Mouse (Mus musculus): ENCODE data around the gene Bhlha15. TPM values are rescaled to one million over a fixed set of nuclear protein-coding genes. Genes with fewer than 3 reads are reported as not detected.

Bhlha15 gene
- total RNA-seq (2014; fragmentation: Nextera tagmentation) (3.2 and 3.5 TPM in 2 replicates), total RNA-seq (2017) (0.35 and 0.44 TPM in 2 replicates), polyA plus RNA-seq (2012) (1.4 and 1.5 TPM in 2 replicates)

DNA sequence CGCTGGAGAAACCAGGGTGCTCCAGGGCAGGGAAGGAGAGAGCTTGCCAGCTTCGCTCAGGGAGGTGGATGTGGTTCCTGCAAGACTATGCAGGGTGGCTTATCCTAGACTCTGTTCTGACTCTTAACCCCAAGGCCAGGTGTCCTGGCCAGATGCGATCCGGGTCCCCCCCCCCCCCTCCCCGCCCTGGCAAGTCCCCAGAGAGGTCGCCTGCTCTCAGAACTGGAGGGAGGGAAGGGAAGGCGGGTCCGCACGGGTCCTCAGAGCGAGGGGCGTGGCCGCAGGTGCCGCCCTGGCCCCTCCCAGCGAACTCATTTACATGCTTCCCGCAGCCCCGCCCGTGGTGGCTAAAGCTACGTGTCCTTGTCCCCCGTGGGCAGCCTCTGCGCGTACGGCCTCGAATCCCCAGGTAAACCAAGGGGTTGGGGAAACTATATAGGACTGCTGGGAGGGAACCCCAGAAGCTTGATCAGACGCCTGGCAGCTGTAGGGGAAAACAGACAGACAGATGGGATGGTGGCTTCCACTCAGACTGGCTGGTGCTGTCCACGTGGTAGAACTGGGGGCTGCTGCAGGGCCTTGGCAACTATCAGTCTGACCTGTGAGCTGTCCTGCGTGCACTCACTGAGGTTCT, at the start of gene Bhlha15:
Bhlha15 (plus strand) TSS at position 337 of the 634 bp plus-strand sequence.
- no peaks in the 10 kb centered on the region; the same call in 1 of the 2 replicates for H3K27me3 ChIP-seq (ENCODE audit: insufficient read depth, low read length)
- DNase-seq (ENCODE audit: low spot score) (peak; percentile 68), ATAC-seq (ENCODE audit: extremely low read depth, insufficient number of reproducible peaks, low FRiP score, poor library complexity, severe bottlenecking) (peak; percentile 74)
- H3K9me3 ChIP-seq (replicated peaks): no peaks in the 10 kb centered on the region
- TF ChIP-seq GATA1 (IDR thresholded peaks at IDR 0.05; ENCODE audit: borderline replicate concordance, low read length) (no peak), GATA2 (IDR thresholded peaks at IDR 0.05; ENCODE audit: borderline replicate concordance, low read depth, low read length) (no peak), TAL1 (conservative IDR thresholded peaks at IDR 0.05; ENCODE audit: low read depth, low read length) (no peak), CTCF (IDR thresholded peaks at IDR 0.05; ENCODE audit: low read depth, low read length) (no peak), POLR2AphosphoS5 (IDR thresholded peaks at IDR 0.05; ENCODE audit: insufficient replicate concordance, low read depth, low read length) (no peak)
- H3K36me3 ChIP-seq (replicated peaks): peaks cover 69% of the 10 kb centered on the region
- H3K4me1 ChIP-seq (ENCODE audit: insufficient read depth, low read depth, low read length): peaks cover 32% of the 10 kb centered on the region
- peak within 1 kb of the TSS; percentile 68 for H3K4me3 ChIP-seq (ENCODE audit: low read depth, low read length)

DNA sequence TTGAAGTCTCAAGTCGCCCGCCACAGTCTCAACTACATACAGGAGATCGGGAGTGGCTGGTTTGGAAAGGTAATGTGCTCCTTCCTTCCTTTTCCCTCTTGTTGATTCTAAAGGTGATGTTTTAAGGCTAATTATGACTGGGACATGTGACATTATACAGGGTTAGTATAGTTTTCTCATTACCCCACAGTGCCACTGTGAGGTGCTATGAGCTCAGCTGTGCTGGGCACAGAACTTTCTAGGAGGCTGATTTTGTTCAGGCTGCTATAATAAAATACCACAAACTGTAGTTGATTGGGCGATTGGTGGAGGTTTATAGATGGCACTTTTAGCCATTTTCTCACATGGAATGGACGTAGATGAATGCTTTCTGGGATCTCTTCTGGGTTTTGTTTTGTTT, 46.6 kb upstream of the Bhlha15 start:
- Histone ChIP-seq H3K4me3 (ENCODE audit: low read depth, low read length) (no peak overlapping the region), H3K9me3 (replicated peaks) (no peaks in the 10 kb centered on the region), H3K4me1 (ENCODE audit: insufficient read depth, low read depth, low read length) (no peaks in the 10 kb centered on the region), H3K27me3 (ENCODE audit: insufficient read depth, low read length) (no peaks in the 10 kb centered on the region), H3K36me3 (replicated peaks) (peaks cover 74% of the 10 kb centered on the region)
- TF ChIP-seq GATA2 (IDR thresholded peaks at IDR 0.05; ENCODE audit: borderline replicate concordance, low read depth, low read length): no peak
- DNase-seq (ENCODE audit: low spot score) (no peak), ATAC-seq (ENCODE audit: extremely low read depth, insufficient number of reproducible peaks, low FRiP score, poor library complexity, severe bottlenecking) (no peak)

GRCm38 (mm10) chr5:144146898-144147297, 43.2 kb upstream of the Bhlha15 start:
- Histone ChIP-seq H3K4me3 (ENCODE audit: low read depth, low read length) (no peak overlapping the region), H3K4me1 (ENCODE audit: insufficient read depth, low read depth, low read length) (no peaks in the 10 kb centered on the region), H3K36me3 (replicated peaks) (peaks cover 84% of the 10 kb centered on the region), H3K9me3 (replicated peaks) (no peaks in the 10 kb centered on the region), H3K27me3 (ENCODE audit: insufficient read depth, low read length) (no peaks in the 10 kb centered on the region)
- ATAC-seq (ENCODE audit: extremely low read depth, insufficient number of reproducible peaks, low FRiP score, poor library complexity, severe bottlenecking) (no peak), DNase-seq (ENCODE audit: low spot score) (no peak)
- no peak for TF ChIP-seq GATA1 (IDR thresholded peaks at IDR 0.05; ENCODE audit: borderline replicate concordance, low read length)

DNA sequence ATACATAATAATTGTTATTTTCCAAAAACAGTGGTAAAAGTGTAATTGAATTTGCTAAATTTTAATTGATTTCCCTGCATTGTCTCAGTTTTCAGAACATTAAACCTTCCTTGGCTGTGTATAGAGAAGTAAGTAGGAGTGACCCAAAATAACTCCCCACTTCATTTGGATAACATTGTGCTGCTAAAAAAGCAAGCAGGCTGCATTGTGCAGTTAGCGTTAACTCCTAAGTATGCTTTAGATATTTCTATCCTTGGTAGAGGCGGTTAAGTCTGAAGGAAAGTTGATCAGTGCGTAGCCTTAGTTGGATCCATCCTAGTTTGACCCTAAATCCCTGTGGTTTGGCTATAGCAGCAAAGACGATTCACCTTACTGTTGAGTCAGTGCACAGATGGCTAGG, 40.6 kb upstream of the Bhlha15 start:
- TF ChIP-seq CTCF (IDR thresholded peaks at IDR 0.05; ENCODE audit: low read depth, low read length) (no peak), GATA2 (IDR thresholded peaks at IDR 0.05; ENCODE audit: borderline replicate concordance, low read depth, low read length) (no peak), TAL1 (conservative IDR thresholded peaks at IDR 0.05; ENCODE audit: low read depth, low read length) (no peak), POLR2AphosphoS5 (IDR thresholded peaks at IDR 0.05; ENCODE audit: insufficient replicate concordance, low read depth, low read length) (no peak), GATA1 (IDR thresholded peaks at IDR 0.05; ENCODE audit: borderline replicate concordance, low read length) (no peak)
- peaks cover 88% of the 10 kb centered on the region for H3K36me3 ChIP-seq (replicated peaks)

GRCm38 (mm10) chr5:144151270-144151669, 38.8 kb upstream of the Bhlha15 start:
- Histone ChIP-seq H3K36me3 (replicated peaks) (peaks cover 88% of the 10 kb centered on the region), H3K4me1 (ENCODE audit: insufficient read depth, low read depth, low read length) (no peaks in the 10 kb centered on the region), H3K9me3 (replicated peaks) (no peaks in the 10 kb centered on the region), H3K27me3 (ENCODE audit: insufficient read depth, low read length) (no peaks in the 10 kb centered on the region), H3K4me3 (ENCODE audit: low read depth, low read length) (no peak overlapping the region)
- TF ChIP-seq CTCF (IDR thresholded peaks at IDR 0.05; ENCODE audit: low read depth, low read length) (no peak), POLR2AphosphoS5 (IDR thresholded peaks at IDR 0.05; ENCODE audit: insufficient replicate concordance, low read depth, low read length) (no peak), GATA2 (IDR thresholded peaks at IDR 0.05; ENCODE audit: borderline replicate concordance, low read depth, low read length) (no peak)
- DNase-seq (ENCODE audit: low spot score) (no peak), ATAC-seq (ENCODE audit: extremely low read depth, insufficient number of reproducible peaks, low FRiP score, poor library complexity, severe bottlenecking) (no peak)

More for the DNA sequence above, 40.6 kb upstream of the Bhlha15 start:
- no peaks in the 10 kb centered on the region for H3K9me3 ChIP-seq (replicated peaks)
- H3K4me1 ChIP-seq (ENCODE audit: insufficient read depth, low read depth, low read length): no peaks in the 10 kb centered on the region
- no peak overlapping the region for H3K4me3 ChIP-seq (ENCODE audit: low read depth, low read length)
- ATAC-seq (ENCODE audit: extremely low read depth, insufficient number of reproducible peaks, low FRiP score, poor library complexity, severe bottlenecking) (no peak), DNase-seq (ENCODE audit: low spot score) (no peak)
- no peaks in the 10 kb centered on the region for H3K27me3 ChIP-seq (ENCODE audit: insufficient read depth, low read length)

DNA sequence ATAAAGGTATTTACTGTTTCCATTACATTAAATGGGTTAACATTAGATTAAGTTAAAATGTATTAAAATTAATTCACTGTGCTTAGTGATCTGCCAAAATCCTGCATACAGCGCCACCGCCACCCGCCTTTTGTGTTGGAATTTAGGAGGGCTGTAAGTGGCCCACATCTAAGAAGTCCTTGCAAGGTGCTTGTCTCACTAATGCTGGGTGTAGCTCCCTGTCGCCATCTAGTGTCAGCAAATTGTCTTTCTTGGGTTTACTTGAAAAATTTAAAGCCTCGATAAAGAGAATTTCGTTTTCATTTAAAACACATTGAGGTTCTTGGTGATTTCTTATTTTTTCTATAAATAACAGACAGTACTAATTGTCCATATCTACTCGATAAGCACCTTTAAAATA, 35.6 kb upstream of the Bhlha15 start:
- peak; percentile 16; the same call in 1 of the 2 replicates for TF ChIP-seq CTCF (IDR thresholded peaks at IDR 0.05; ENCODE audit: low read depth, low read length)
- no peak for TF ChIP-seq POLR2AphosphoS5 (IDR thresholded peaks at IDR 0.05; ENCODE audit: insufficient replicate concordance, low read depth, low read length)
- peaks cover 92% of the 10 kb centered on the region for H3K36me3 ChIP-seq (replicated peaks)
- no peak for ATAC-seq (ENCODE audit: extremely low read depth, insufficient number of reproducible peaks, low FRiP score, poor library complexity, severe bottlenecking)

DNA sequence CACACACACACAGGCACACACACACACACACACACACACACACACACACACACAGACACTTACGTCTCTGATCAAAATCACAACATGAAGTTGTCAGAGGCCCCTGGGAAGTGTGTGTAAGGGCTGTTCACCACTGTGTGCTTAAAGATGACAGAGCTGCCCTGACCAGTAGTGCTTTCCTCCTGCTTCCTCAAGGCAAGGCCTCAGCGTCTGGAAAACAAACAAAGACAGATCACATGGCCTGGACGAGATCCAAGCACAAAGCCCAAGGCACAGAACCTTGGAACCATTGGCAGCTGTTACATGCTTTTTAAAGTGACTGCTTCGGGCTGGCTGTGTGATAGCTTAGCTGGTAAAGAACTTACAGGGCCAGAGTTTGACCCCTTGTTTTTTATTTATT, 31.5 kb upstream of the Bhlha15 start:
- Histone ChIP-seq H3K4me3 (ENCODE audit: low read depth, low read length) (no peak overlapping the region), H3K27me3 (ENCODE audit: insufficient read depth, low read length) (no peaks in the 10 kb centered on the region), H3K9me3 (replicated peaks) (no peaks in the 10 kb centered on the region), H3K36me3 (replicated peaks) (peaks cover 85% of the 10 kb centered on the region), H3K4me1 (ENCODE audit: insufficient read depth, low read depth, low read length) (peaks cover 12% of the 10 kb centered on the region)
- DNase-seq (ENCODE audit: low spot score) (no peak), ATAC-seq (ENCODE audit: extremely low read depth, insufficient number of reproducible peaks, low FRiP score, poor library complexity, severe bottlenecking) (no peak)
- TF ChIP-seq TAL1 (conservative IDR thresholded peaks at IDR 0.05; ENCODE audit: low read depth, low read length) (no peak), CTCF (IDR thresholded peaks at IDR 0.05; ENCODE audit: low read depth, low read length) (no peak), GATA1 (IDR thresholded peaks at IDR 0.05; ENCODE audit: borderline replicate concordance, low read length) (no peak), POLR2AphosphoS5 (IDR thresholded peaks at IDR 0.05; ENCODE audit: insufficient replicate concordance, low read depth, low read length) (no peak), GATA2 (IDR thresholded peaks at IDR 0.05; ENCODE audit: borderline replicate concordance, low read depth, low read length) (no peak)

More for the DNA sequence above, 35.6 kb upstream of the Bhlha15 start:
- Histone ChIP-seq H3K4me1 (ENCODE audit: insufficient read depth, low read depth, low read length) (no peaks in the 10 kb centered on the region; the same call in 1 of the 2 replicates), H3K9me3 (replicated peaks) (no peaks in the 10 kb centered on the region), H3K27me3 (ENCODE audit: insufficient read depth, low read length) (no peaks in the 10 kb centered on the region), H3K4me3 (ENCODE audit: low read depth, low read length) (no peak overlapping the region)
- DNase-seq (ENCODE audit: low spot score): peak; percentile 18
